ENCODE assay signal across 25 mouse cellular contexts in the genomic region with DNA sequence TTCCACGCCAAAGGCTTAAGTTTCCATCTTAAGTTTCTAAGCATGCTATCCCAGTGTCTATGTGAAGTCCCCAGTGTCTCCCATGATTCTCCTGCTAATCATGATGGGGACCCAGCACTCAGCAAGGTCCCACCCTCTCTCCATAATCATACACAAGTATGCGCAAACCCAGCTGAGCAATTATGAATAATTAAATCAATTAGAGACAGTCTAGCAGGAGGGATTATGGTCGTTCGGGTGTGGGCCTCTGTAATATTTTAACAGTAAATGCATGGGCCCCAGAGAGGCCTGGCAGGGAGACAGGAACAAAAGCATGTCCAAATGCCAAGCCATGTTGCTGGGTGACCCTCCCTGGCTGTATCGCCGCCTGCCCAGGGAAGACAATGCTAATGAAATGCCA.
DNase-seq lines count a peak whose midpoint lies in the region; ATAC-seq lines count a peak whose summit lies in the region.
"Had no signal": no experiment of that assay in that cellular context is flagged by ENCODE, and none has a peak within 500 bp of the region (broad histone marks: within the 10 kb centered on the region; RNA-seq: fewer than 3 reads in every experiment).

No protein-coding gene starts in this region.

- no peak overlapping the region for H3K4me3 ChIP-seq in midbrain, embryonic 10.5 days
- no peak overlapping the region for H3K4me3 ChIP-seq in midbrain, embryonic 15.5 days
- no peak overlapping the region for H3K4me3 ChIP-seq in embryonic facial prominence, embryonic 10.5 days
- H3K4me3 ChIP-seq in hindbrain, embryonic 12.5 days = no peak overlapping the region
- H3K4me3 ChIP-seq: heart, adult 2 months; heart, embryonic 12.5 days; left cerebral cortex, adult 2 months; limb, embryonic 13.5 days; lung, embryonic 15.5 days; neural tube, embryonic 13.5 days had no signal

- no peak overlapping the region for H3K4me2 ChIP-seq in midbrain, embryonic 15.5 days
- no peak overlapping the region for H3K4me2 ChIP-seq in hindbrain, embryonic 12.5 days (replicated peaks)
- H3K4me2 ChIP-seq: heart, embryonic 12.5 days; limb, embryonic 13.5 days; liver, embryonic 11.5 days; lung, embryonic 15.5 days; neural tube, embryonic 13.5 days had no signal

- H3K27ac ChIP-seq in midbrain, embryonic 10.5 days (replicated peaks) = peak overlapping the region; percentile 76
- no peak overlapping the region for H3K27ac ChIP-seq in midbrain, embryonic 15.5 days
- H3K27ac ChIP-seq in embryonic facial prominence, embryonic 10.5 days (replicated peaks) = 0 out of 2 replicates have a peak overlapping the region, but pooled peaks have one; percentile 16
- H3K27ac ChIP-seq in hindbrain, embryonic 12.5 days = no peak overlapping the region
- H3K27ac ChIP-seq: heart, adult 2 months; left cerebral cortex, adult 2 months; lung, embryonic 15.5 days; neural tube, embryonic 13.5 days had no signal

- H3K9me3 ChIP-seq in midbrain, embryonic 10.5 days (replicated peaks) = no peaks in the 10 kb centered on the region
- H3K9me3 ChIP-seq in midbrain, embryonic 15.5 days = no peaks in the 10 kb centered on the region
- H3K9me3 ChIP-seq in embryonic facial prominence, embryonic 10.5 days = no peaks in the 10 kb centered on the region
- H3K9me3 ChIP-seq in hindbrain, embryonic 12.5 days (replicated peaks) = no peaks in the 10 kb centered on the region
- H3K9me3 ChIP-seq: heart, embryonic 12.5 days; limb, embryonic 13.5 days; lung, embryonic 15.5 days; neural tube, embryonic 13.5 days had no signal

- H3K27me3 ChIP-seq in midbrain, embryonic 10.5 days (ENCODE audit: low read depth, poor library complexity, severe bottlenecking) = peaks cover 94% of the 10 kb centered on the region
- peaks cover 53% of the 10 kb centered on the region for H3K27me3 ChIP-seq in midbrain, embryonic 15.5 days (replicated peaks)
- H3K27me3 ChIP-seq in embryonic facial prominence, embryonic 10.5 days (replicated peaks; ENCODE audit: low read depth, poor library complexity, severe bottlenecking) = peaks cover 93% of the 10 kb centered on the region
- H3K27me3 ChIP-seq in hindbrain, embryonic 12.5 days = peaks cover 66% of the 10 kb centered on the region

- H3K9ac ChIP-seq in midbrain, embryonic 15.5 days = no peak overlapping the region
- H3K9ac ChIP-seq in hindbrain, embryonic 12.5 days = no peak overlapping the region
- H3K9ac ChIP-seq: heart, embryonic 12.5 days; limb, embryonic 13.5 days; lung, embryonic 15.5 days; neural tube, embryonic 13.5 days had no signal

- no peaks in the 10 kb centered on the region for H3K36me3 ChIP-seq in midbrain, embryonic 10.5 days
- H3K36me3 ChIP-seq in midbrain, embryonic 15.5 days (replicated peaks) = no peaks in the 10 kb centered on the region
- no peaks in the 10 kb centered on the region for H3K36me3 ChIP-seq in embryonic facial prominence, embryonic 10.5 days (replicated peaks)
- H3K36me3 ChIP-seq in hindbrain, embryonic 12.5 days = no peaks in the 10 kb centered on the region
- H3K36me3 ChIP-seq: heart, embryonic 12.5 days; limb, embryonic 13.5 days; lung, embryonic 15.5 days; neural tube, embryonic 13.5 days had no signal

- no peak for DNase-seq in midbrain, embryonic 10.5 days (ENCODE audit: low spot score)
- no peak for DNase-seq in embryonic facial prominence, embryonic 10.5 days (ENCODE audit: low spot score)
- peak; percentile 50 for DNase-seq in retina, embryonic 14.5 days (ENCODE audit: low spot score)
- no peak for DNase-seq in gastrocnemius, postnatal 10 days
- DNase-seq in heart, adult 18-20 months = no peak
- DNase-seq: adrenal gland, postnatal 36 days; B cell, adult 2 months; cerebellum, adult 2 months; cerebellum, postnatal 25 days; gastrocnemius, postnatal 36 days; heart, adult 2 months; heart, postnatal 4 days; kidney, adult 11 months; kidney, postnatal 14 days; right cerebral cortex, postnatal 14 days; thymus, postnatal 14 days had no signal

- ATAC-seq in midbrain, embryonic 15.5 days (replicated peaks) = no peak
- peak; percentile 48 for ATAC-seq in hindbrain, embryonic 12.5 days (ENCODE audit: low FRiP score)
- ATAC-seq: inflammation-experienced regulatory T-cells, adult 6 months had no signal

- 64% methylated on average over 6 of the region's 6 CpGs for WGBS in midbrain, embryonic 10.5 days
- WGBS in midbrain, embryonic 15.5 days = 36% methylated on average over 6 of the region's 6 CpGs
- WGBS in embryonic facial prominence, embryonic 10.5 days = 62% methylated on average over 6 of the region's 6 CpGs
- WGBS in hindbrain, embryonic 12.5 days = 40% methylated on average over 6 of the region's 6 CpGs

- peaks cover 75% of the 10 kb centered on the region for H3K4me1 ChIP-seq in midbrain, embryonic 10.5 days
- H3K4me1 ChIP-seq in midbrain, embryonic 15.5 days = peaks cover 50% of the 10 kb centered on the region
- H3K4me1 ChIP-seq in embryonic facial prominence, embryonic 10.5 days = peaks cover 83% of the 10 kb centered on the region
- H3K4me1 ChIP-seq in hindbrain, embryonic 12.5 days = peaks cover 67% of the 10 kb centered on the region

Comparison
In these comparisons a context has a peak if more than half of its experiments do, and no peak if none do; other contexts are left out.
1. H3K27ac ChIP-seq: peak in midbrain, embryonic 10.5 days (single experiment) and embryonic facial prominence, embryonic 10.5 days (single experiment); none in midbrain, embryonic 15.5 days (single experiment) and hindbrain, embryonic 12.5 days (single experiment).